28 mouse cellular contexts compared by ENCODE assay signal in the genomic region with DNA sequence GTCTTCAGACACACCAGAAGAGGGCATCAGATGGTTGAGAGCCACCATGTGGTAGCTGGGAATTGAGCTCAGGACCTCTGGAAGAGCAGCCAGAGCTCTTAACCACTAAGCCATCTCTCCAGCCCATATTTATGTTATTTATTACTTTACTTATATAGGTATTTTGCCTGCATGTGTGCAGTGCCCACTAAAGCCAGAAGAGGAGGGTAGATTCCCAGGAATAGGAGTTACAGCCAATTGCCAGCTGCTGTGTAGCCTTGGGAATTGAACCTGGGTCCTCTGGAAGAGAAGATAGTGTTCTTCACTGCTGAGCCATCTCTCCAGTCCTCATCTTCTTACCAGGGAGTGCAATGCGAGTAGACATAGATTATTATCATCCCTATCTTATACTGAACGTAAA. TPM values are rescaled to one million over a fixed set of nuclear protein-coding genes. Genes with fewer than 3 reads are reported as not detected.
DNase-seq lines count a peak whose midpoint lies in the region; ATAC-seq and TF ChIP-seq lines count a peak whose summit lies in the region.
"Had no signal": no experiment of that assay in that cellular context is flagged by ENCODE, and none has a peak within 500 bp of the region (broad histone marks: within the 10 kb centered on the region; RNA-seq: fewer than 3 reads in every experiment).

No protein-coding gene starts in this region.

- WGBS in intestine, postnatal 0 days: 77% methylated on average over 2 of the region's 2 CpGs
- WGBS in intestine, embryonic 15.5 days: 85% methylated on average over 2 of the region's 2 CpGs
- 73% methylated on average over 2 of the region's 2 CpGs for WGBS in lung, embryonic 14.5 days
- 16% methylated on average over 2 of the region's 2 CpGs for WGBS in liver, embryonic 14.5 days (ENCODE audit: insufficient replicate concordance)

- no peak overlapping the region for H3K4me3 ChIP-seq in intestine, postnatal 0 days (ENCODE audit: low read depth, low read length)
- H3K4me3 ChIP-seq in intestine, embryonic 15.5 days (replicated peaks): no peak overlapping the region
- no peak overlapping the region for H3K4me3 ChIP-seq in lung, embryonic 14.5 days (ENCODE audit: low read depth, low read length)
- H3K4me3 ChIP-seq in liver, embryonic 14.5 days (ENCODE audit: insufficient read depth in 1 of 2, low read depth in 2 of 2, low read length in 2 of 2): no peak overlapping the region
- H3K4me3 ChIP-seq: embryonic facial prominence, embryonic 13.5 days; forebrain, embryonic 12.5 days; heart, embryonic 15.5 days; hindbrain, embryonic 15.5 days; megakaryocyte, embryonic 14.5 days; neural tube, embryonic 12.5 days had no signal

- H3K9ac ChIP-seq in intestine, postnatal 0 days (ENCODE audit: low read depth, low read length): no peak overlapping the region
- no peak overlapping the region for H3K9ac ChIP-seq in intestine, embryonic 15.5 days
- no peak overlapping the region for H3K9ac ChIP-seq in lung, embryonic 14.5 days
- peak overlapping the region; percentile 9; the same call in 1 of the 2 replicates for H3K9ac ChIP-seq in liver, embryonic 14.5 days (replicated peaks)
- H3K9ac ChIP-seq: embryonic facial prominence, embryonic 13.5 days; forebrain, embryonic 12.5 days; heart, embryonic 15.5 days; hindbrain, embryonic 15.5 days; neural tube, embryonic 12.5 days had no signal

- H3K36me3 ChIP-seq in intestine, postnatal 0 days (ENCODE audit: control insufficient read depth, insufficient read depth): no peaks in the 10 kb centered on the region
- no peaks in the 10 kb centered on the region for H3K36me3 ChIP-seq in intestine, embryonic 15.5 days
- no peaks in the 10 kb centered on the region for H3K36me3 ChIP-seq in lung, embryonic 14.5 days (ENCODE audit: insufficient read depth)
- no peaks in the 10 kb centered on the region for H3K36me3 ChIP-seq in liver, embryonic 14.5 days (replicated peaks; ENCODE audit: control insufficient read depth, insufficient read depth, low read depth)
- H3K36me3 ChIP-seq: embryonic facial prominence, embryonic 13.5 days; forebrain, embryonic 12.5 days; heart, embryonic 15.5 days; hindbrain, embryonic 15.5 days; neural tube, embryonic 12.5 days had no signal

- H3K9me3 ChIP-seq in intestine, postnatal 0 days (ENCODE audit: control insufficient read depth): no peaks in the 10 kb centered on the region
- H3K9me3 ChIP-seq in intestine, embryonic 15.5 days: no peaks in the 10 kb centered on the region
- no peaks in the 10 kb centered on the region for H3K9me3 ChIP-seq in lung, embryonic 14.5 days (ENCODE audit: low read depth, low read length)
- H3K9me3 ChIP-seq in liver, embryonic 14.5 days (ENCODE audit: control insufficient read depth, low read length): no peaks in the 10 kb centered on the region
- H3K9me3 ChIP-seq: embryonic facial prominence, embryonic 13.5 days; forebrain, embryonic 12.5 days; heart, embryonic 15.5 days; hindbrain, embryonic 15.5 days; neural tube, embryonic 12.5 days had no signal

- no peak overlapping the region for H3K27ac ChIP-seq in intestine, postnatal 0 days (ENCODE audit: low read depth, low read length)
- no peak overlapping the region for H3K27ac ChIP-seq in intestine, embryonic 15.5 days
- no peak overlapping the region for H3K27ac ChIP-seq in lung, embryonic 14.5 days (ENCODE audit: low read depth)
- H3K27ac ChIP-seq in liver, embryonic 14.5 days: peak overlapping the region; percentile 67
- H3K27ac ChIP-seq: embryonic facial prominence, embryonic 13.5 days; forebrain, embryonic 12.5 days; heart, embryonic 15.5 days; hindbrain, embryonic 15.5 days; neural tube, embryonic 12.5 days had no signal

- no peak overlapping the region for H3K4me2 ChIP-seq in intestine, postnatal 0 days (replicated peaks; ENCODE audit: low read depth)
- no peak overlapping the region for H3K4me2 ChIP-seq in intestine, embryonic 15.5 days (replicated peaks)
- H3K4me2 ChIP-seq in lung, embryonic 14.5 days: no peak overlapping the region
- peak overlapping the region; percentile 55 for H3K4me2 ChIP-seq in liver, embryonic 14.5 days (ENCODE audit: low read depth)
- H3K4me2 ChIP-seq: embryonic facial prominence, embryonic 13.5 days; forebrain, embryonic 12.5 days; heart, embryonic 15.5 days; hindbrain, embryonic 15.5 days; neural tube, embryonic 12.5 days had no signal

- TF ChIP-seq CTCF in intestine, postnatal 0 days (IDR thresholded peaks at IDR 0.05; ENCODE audit: low read depth): peak; percentile 48
- TF ChIP-seq CTCF in lung, embryonic 14.5 days (IDR thresholded peaks at IDR 0.05; ENCODE audit: low read depth): peak; percentile 39
- TF ChIP-seq CTCF in liver, embryonic 14.5 days (IDR thresholded peaks at IDR 0.05; ENCODE audit: low read depth): peak; percentile 11; the same call in 1 of the 2 replicates

- no peak for TF ChIP-seq EP300 in liver, embryonic 14.5 days (IDR thresholded peaks at IDR 0.05; ENCODE audit: low read depth)

- H3K4me1 ChIP-seq in intestine, postnatal 0 days (replicated peaks; ENCODE audit: control insufficient read depth, insufficient read depth, low read length): no peaks in the 10 kb centered on the region
- peaks cover 15% of the 10 kb centered on the region; the same call in 1 of the 2 replicates for H3K4me1 ChIP-seq in intestine, embryonic 15.5 days (replicated peaks)
- 0 out of 2 replicates have a peak, but pooled peaks cover 3% of the 10 kb centered on the region for H3K4me1 ChIP-seq in lung, embryonic 14.5 days (ENCODE audit: insufficient read depth)
- peaks cover 16 to 25% of the 10 kb centered on the region in 2 experiments for H3K4me1 ChIP-seq in liver, embryonic 14.5 days (replicated peaks; ENCODE audit: control insufficient read depth in 2 of 2, insufficient read depth in 2 of 2, low read length in 1 of 2)
- H3K4me1 ChIP-seq: hindbrain, embryonic 15.5 days; neural tube, embryonic 12.5 days had no signal

- ATAC-seq in intestine, postnatal 0 days: no peak
- ATAC-seq in intestine, embryonic 15.5 days: no peak
- no peak for ATAC-seq in lung, embryonic 14.5 days (ENCODE audit: insufficient read depth)
- ATAC-seq in liver, embryonic 14.5 days (ENCODE audit: insufficient read depth): peak; percentile 27; the same call in 1 of the 2 replicates
- ATAC-seq in granulocyte monocyte progenitor cell, adult 5-6 weeks (replicated peaks; ENCODE audit: poor library complexity, severe bottlenecking): no peak
- ATAC-seq in inflammation-experienced regulatory T-cells, adult 6 months: no peak

- H3K27me3 ChIP-seq in intestine, postnatal 0 days (replicated peaks; ENCODE audit: control insufficient read depth, insufficient read depth, low read length): no peaks in the 10 kb centered on the region
- H3K27me3 ChIP-seq in intestine, embryonic 15.5 days (replicated peaks): no peaks in the 10 kb centered on the region
- no peaks in the 10 kb centered on the region for H3K27me3 ChIP-seq in lung, embryonic 14.5 days (ENCODE audit: insufficient read depth, low read length)
- no peaks in the 10 kb centered on the region for H3K27me3 ChIP-seq in liver, embryonic 14.5 days (ENCODE audit: control insufficient read depth, insufficient read depth, low read length)
- H3K27me3 ChIP-seq: embryonic facial prominence, embryonic 13.5 days; forebrain, embryonic 12.5 days; hindbrain, embryonic 15.5 days; neural tube, embryonic 12.5 days had no signal

- DNase-seq in lung, embryonic 14.5 days: no peak
- no peak for DNase-seq in lung, postnatal 36 days
- no peak for DNase-seq in liver, embryonic 14.5 days (ENCODE audit: low read depth in 3 of 3, low spot score in 3 of 3)
- DNase-seq: adrenal gland, postnatal 25 days; cerebellum, adult 8-10 months; cerebellum, postnatal 36 days; embryo, embryonic 11 days; gastrocnemius, postnatal 10 days; heart, adult 18-20 months; heart, postnatal 4 days; kidney, adult 11 months; kidney, postnatal 10 days; layer of hippocampus, postnatal 36 days; lung, postnatal 14 days; midbrain, embryonic 14.5 days; right cerebral cortex, postnatal 14 days; spleen, adult 18-20 months; thymus, postnatal 14 days had no signal

RNA-seq across cellular contexts. Expression of a gene that starts 22.0 kb away (rescaled TPM):
- polyA plus RNA-seq in intestine, postnatal 0 days (2015; fragmentation: Nextera tagmentation; extraction: Ambion mirVana): 18.0 and 19.6 TPM in 2 replicates
- polyA plus RNA-seq in intestine, embryonic 15.5 days (2015; fragmentation: Nextera tagmentation; extraction: Ambion mirVana): 22.0 and 23.0 TPM in 2 replicates
- 29.8 and 30.9 TPM in 2 replicates for polyA plus RNA-seq in lung, embryonic 14.5 days (2014; fragmentation: Nextera tagmentation; extraction: Ambion mirVana)
- 11.7 and 12.6 TPM in 2 replicates for polyA plus RNA-seq in liver, embryonic 14.5 days (2012; rRNA removed)
- polyA plus RNA-seq in liver, embryonic 14.5 days (2014; fragmentation: Nextera tagmentation; extraction: Ambion mirVana): 5.1 and 5.5 TPM in 2 replicates
- 38.6 and 39.7 TPM in 2 replicates for total RNA-seq in granulocyte monocyte progenitor cell, adult 5-6 weeks (2014; fragmentation: Nextera tagmentation)
- total RNA-seq in granulocyte monocyte progenitor cell, adult 5-6 weeks (2017): 46.9 and 67.0 TPM in 2 replicates
- polyA plus RNA-seq in inflammation-experienced regulatory T-cells, adult 6 months (2017; shearing (Covaris generic)): 10 to 100 TPM; 10.9 to 18.7 (median 17.1) TPM

RNA-seq across cellular contexts. Expression of a gene that starts 28.1 kb away (rescaled TPM):
- polyA plus RNA-seq in intestine, postnatal 0 days (2015; fragmentation: Nextera tagmentation; extraction: Ambion mirVana): 52.4 and 60.1 TPM in 2 replicates
- 85.9 and 103 TPM in 2 replicates for polyA plus RNA-seq in intestine, embryonic 15.5 days (2015; fragmentation: Nextera tagmentation; extraction: Ambion mirVana)
- polyA plus RNA-seq in lung, embryonic 14.5 days (2014; fragmentation: Nextera tagmentation; extraction: Ambion mirVana): 93.2 and 95.8 TPM in 2 replicates
- polyA plus RNA-seq in liver, embryonic 14.5 days (2012; rRNA removed): 20.6 and 39.1 TPM in 2 replicates
- 33.7 and 38.7 TPM in 2 replicates for polyA plus RNA-seq in liver, embryonic 14.5 days (2014; fragmentation: Nextera tagmentation; extraction: Ambion mirVana)
- total RNA-seq in granulocyte monocyte progenitor cell, adult 5-6 weeks (2014; fragmentation: Nextera tagmentation): 172 and 209 TPM in 2 replicates
- total RNA-seq in granulocyte monocyte progenitor cell, adult 5-6 weeks (2017): 335 and 378 TPM in 2 replicates
- polyA plus RNA-seq in inflammation-experienced regulatory T-cells, adult 6 months (2017; shearing (Covaris generic)): 100 to 1,000 TPM; 117 to 168 (median 166) TPM

RNA-seq across cellular contexts. Expression of a gene that starts 43.0 kb away (rescaled TPM):
- polyA plus RNA-seq in intestine, postnatal 0 days (2015; fragmentation: Nextera tagmentation; extraction: Ambion mirVana): 3.2 and 3.9 TPM in 2 replicates
- polyA plus RNA-seq in intestine, embryonic 15.5 days (2015; fragmentation: Nextera tagmentation; extraction: Ambion mirVana): 1.5 and 2.6 TPM in 2 replicates
- polyA plus RNA-seq in lung, embryonic 14.5 days (2014; fragmentation: Nextera tagmentation; extraction: Ambion mirVana): 3.1 and 3.7 TPM in 2 replicates
- polyA plus RNA-seq in liver, embryonic 14.5 days (2012; rRNA removed): 3.5 and 4.9 TPM in 2 replicates
- 4.7 and 6.5 TPM in 2 replicates for polyA plus RNA-seq in liver, embryonic 14.5 days (2014; fragmentation: Nextera tagmentation; extraction: Ambion mirVana)
- total RNA-seq in granulocyte monocyte progenitor cell, adult 5-6 weeks (2014; fragmentation: Nextera tagmentation): 0.34 and 2.0 TPM in 2 replicates
- 0.05 and 0.30 TPM in 2 replicates for total RNA-seq in granulocyte monocyte progenitor cell, adult 5-6 weeks (2017)
- 1 to 10 TPM in 2 of 3 experiments, under 1 TPM in 1; 0.70 to 4.0 (median 1.9) TPM for polyA plus RNA-seq in inflammation-experienced regulatory T-cells, adult 6 months (2017; shearing (Covaris generic))
